Mouse (Mus musculus) cerebellum, adult 11 months (tissue): ENCODE measurements around the gene Il17a.
"Not testable (repeated sequence)": the region's sequence is repeated elsewhere in the genome, so short reads cannot be mapped to it uniquely, and the experiment has no call there.

Experiments used
- DNase-seq: peaks from one replicate; pipeline ENCODE4 v3.0.0; 2022

Gene Il17a

DNA sequence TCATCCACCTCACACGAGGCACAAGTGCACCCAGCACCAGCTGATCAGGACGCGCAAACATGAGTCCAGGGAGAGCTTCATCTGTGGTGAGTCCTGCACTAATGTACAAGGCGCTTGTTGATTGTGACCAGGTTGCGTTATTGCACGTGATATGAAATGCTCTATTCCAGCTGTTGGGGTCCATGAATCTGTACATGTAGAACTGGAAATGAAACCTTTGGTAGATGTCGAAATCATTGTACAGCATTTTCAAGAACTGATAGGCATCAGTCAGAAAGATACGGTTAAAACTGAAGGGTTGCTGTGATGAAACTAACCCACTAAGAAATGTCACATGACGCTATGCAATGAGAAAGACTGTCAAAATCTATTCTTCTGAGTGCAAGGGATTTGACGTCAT, at the start of gene Il17a:
TSS of gene Il17a (plus strand) at position 3 of the 400 bp plus-strand sequence.
- DNase-seq = no peak

DNA sequence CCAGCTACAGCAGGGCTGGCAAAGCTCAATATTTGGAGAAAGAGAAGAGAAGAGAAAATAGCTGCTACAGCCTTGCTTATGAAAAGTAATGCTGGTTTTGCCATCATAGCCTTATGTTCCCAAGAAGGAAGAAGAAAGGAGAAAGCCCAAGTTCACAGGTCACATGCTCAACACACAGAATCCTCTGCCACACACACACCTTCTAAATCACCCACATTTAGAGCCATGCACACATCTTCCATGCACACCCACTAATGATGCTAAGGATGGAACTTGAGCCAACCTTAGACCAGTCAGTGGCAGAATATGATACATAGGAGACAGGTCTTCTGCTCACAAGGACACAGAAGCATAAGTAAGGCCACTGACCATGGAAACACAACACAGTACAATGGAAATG, 47.9 kb upstream of the Il17a start:
- DNase-seq = no peak

DNA sequence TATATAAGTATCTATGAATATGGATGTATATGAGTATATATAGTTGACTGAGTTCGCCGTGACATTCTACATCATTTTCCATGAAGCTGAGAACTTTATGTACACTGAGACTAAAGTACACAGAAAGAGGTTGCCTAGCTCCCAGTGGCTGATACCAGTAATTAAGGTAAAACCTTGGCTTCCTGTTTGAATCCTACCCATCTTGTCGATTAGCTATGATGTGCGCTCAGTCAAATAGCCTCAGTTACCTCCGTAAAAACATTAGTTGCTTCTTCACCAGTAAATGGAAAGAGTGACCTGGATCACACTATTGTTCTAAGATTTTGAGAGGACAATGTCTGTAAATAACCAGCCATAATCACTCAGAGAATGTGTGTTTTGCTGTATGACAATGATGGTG, 47.3 kb upstream of the Il17a start:
- DNase-seq = no peak

DNA sequence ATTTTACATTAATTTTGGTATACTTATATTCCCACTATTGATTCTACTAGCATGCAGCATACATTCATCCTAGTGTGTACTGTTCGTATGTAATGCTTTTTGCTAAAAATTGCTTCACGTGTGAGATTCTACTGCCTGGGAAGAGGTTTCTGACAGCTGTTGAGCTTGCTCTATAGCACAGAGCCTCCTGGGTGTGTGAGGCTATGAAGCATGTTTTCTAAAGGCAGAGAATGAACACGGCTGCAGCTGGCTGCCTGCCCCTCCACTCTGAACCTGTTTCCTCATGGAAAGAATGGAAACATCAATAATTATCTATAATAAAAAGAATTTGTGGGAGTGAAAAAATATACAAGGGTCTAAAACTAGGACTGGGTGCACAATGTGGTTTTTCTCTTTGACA, 46.9 kb upstream of the Il17a start:
- DNase-seq = no peak

DNA sequence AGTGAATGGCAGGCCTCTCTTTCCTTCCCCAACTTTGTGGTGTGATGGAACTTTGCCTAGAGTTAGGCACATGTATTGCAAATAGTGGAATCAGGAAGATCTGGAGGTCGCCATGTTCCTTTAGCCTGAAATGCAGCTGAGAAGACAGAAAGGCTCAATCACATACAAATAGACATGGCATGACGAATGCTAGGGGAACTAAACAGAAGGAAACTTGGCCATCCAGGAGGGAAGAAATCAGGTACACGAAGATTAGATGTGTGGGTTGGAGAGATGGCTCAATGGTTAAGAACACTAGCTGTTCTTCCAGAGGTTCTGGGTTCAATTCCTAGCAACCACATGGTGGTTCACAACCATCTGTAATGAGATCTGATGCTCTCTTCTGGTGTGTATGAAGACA, 46.3 kb upstream of the Il17a start:
- DNase-seq = no peak

DNA sequence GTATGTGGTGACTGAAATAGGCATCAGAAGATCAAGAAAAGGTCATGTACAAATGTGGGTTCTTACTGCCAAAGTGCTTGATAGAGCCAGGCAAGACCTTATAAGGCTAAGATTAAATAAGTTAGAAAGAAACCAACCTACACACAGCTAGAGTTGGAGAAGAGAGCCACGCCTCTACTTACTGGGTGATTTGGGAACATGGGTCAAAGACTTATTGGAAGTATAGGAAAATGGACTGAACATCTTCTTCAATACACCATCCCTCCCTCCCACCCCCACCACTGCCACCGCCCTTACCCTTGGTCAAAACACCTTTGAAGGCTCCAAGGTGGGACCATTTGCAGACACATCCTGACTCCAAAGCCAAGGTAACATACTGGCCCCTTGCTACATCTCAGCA, 45.3 kb upstream of the Il17a start:
- DNase-seq = no peak

DNA sequence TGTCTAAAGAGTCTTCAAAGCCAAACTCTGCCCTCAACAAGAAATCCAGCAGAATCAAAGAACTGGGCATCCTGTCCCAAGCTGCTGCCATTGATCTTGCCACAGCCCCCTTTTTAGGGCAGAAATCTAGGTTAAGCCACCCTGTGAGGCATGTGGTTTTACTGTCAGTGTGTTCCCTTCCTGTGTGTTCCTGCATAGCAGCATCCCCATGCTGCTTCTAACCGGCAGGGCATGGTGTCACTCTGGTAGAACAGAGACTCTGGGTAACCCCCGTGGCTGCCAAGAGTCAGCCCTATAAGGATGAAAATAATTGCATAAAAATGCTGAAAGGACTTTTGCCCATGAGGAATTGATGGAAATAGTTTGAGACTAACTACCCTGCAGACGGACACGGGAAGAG, 44.8 kb upstream of the Il17a start:
- DNase-seq = no peak

DNA sequence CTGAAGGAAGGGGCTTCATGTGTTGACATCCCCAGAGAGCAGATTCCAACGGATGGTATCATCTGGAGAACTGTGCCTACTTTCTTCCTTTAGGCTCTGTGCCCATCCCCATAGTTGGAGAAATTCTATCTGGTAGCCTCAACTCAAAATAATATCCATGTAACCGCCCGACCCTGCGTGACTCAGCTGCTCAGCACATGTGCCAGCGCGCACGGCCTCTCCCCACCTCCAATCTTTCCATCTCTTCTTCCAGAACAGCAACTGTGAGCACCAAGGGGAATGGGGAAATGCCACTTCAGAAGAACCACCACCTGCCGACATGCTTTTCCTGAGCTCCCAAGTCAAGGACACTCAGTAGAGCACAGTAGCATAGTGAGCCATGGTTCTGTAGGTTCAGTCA, 39.4 kb upstream of the Il17a start:
- DNase-seq = no peak

DNA sequence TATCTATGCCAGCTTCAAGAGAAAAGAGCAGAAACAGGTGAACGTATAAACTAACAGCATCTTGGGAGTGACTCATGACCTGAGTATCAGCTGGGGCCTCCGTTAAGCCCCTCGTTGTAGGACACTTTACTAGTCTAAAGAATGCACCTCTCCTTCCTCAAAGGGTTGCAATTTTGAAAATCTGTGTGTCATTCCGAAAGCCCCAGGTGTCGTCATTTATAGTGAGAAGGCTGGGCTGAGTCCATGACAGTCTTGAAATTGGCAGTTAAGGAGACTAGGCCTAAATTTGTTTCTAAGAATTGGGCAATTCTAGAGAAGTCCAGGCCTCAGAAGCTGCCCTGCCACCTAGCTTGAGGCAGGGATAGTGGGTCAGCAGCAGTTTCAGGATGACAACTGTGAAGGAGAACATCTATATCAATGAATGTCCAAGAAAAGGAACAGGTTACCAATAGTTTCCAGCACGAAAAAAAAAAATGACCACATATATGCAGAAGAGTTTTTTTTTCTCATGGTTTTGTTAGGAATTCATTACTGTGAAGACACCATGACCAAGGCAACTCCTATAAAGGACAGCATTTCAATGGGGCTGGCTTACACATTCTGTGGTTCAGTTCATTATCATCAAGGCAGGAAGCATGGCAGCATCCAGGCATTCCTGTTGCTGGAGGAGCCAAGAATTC, 36.9 kb upstream of the Il17a start:
- no peak for DNase-seq

DNA sequence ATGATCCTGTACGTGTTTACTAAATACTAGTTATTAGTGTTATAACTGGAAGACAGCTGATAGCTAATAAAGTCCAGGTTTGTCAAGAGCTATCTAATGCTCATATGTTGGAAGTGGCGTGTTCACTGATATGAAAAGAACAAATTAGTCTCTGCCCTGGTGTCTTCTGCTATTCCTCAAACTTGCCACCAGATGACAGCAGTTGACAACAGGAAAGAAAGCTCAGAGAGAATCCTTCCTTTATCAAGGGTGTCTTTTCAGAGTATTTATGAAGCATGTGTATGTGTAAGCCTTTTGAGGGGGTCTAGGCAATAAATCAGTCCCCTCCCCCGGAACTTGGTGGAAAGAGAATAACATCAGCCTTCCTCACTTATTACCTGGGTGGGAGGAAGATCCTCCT, 30.7 kb upstream of the Il17a start:
- DNase-seq = no peak

DNA sequence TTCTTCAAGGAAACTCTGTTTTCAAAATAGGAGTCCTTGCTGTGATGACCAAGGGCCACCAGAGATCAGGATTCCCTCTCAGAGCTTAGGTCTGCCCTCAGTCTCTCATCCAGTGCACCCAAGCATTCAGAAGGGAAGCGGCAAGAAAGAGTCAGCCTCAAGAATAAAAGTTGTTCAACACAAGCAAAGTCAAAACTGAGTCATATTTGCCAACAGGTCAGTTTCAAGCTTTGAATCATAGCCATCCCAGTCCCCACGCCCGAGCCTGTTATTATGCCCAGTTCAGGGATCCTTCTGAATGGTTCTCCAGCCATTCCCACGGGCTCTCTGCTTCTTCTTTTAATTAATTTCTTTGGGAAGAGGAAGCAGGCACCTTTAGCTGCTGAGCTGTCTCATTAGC, 5.9 kb downstream of the Il17a start:
- DNase-seq = no peak

DNA sequence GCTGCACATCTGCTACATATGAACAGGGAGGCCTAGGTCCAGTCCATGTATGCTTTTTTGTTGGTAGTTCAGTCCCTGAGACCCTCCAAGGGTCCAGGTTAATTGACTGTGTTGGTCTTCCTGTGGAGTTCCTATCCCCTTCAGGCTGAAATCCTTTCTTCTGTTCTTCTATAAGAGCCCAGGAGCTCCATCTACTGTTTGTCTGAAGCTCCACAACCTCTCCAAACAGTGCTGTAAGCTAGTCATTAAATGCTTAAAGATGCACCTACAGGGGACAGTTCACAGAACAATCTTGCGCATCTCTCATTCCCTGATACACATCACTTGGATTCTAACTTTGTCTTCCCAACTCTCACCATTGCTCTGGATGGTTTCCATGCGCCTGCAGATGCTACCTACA, 7.8 kb downstream of the Il17a start:
- no peak for DNase-seq

DNA sequence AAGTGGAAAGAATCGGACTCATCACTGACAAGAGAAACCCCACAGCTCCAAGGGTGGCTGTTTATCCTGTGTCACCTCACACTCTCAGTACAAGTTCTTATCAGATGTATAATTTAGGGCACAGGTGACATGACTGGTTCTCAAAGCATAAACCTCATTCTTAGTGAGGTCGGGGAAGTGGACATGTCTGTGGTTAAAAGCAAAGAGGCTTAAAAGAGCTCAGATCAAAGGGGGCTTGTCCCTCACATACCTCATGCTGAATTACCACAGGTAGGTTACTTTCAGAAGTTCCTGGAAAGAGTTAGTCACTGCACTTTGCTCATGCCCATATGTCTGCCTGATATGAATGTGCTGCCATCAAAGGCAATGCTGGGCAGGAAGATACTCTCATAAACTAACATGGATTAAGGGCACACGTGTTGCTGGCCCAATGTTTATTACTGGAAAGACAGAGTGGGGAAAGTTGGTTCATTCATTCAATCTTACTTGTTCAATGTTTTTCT, 9.8 kb downstream of the Il17a start:
- DNase-seq = no peak

DNA sequence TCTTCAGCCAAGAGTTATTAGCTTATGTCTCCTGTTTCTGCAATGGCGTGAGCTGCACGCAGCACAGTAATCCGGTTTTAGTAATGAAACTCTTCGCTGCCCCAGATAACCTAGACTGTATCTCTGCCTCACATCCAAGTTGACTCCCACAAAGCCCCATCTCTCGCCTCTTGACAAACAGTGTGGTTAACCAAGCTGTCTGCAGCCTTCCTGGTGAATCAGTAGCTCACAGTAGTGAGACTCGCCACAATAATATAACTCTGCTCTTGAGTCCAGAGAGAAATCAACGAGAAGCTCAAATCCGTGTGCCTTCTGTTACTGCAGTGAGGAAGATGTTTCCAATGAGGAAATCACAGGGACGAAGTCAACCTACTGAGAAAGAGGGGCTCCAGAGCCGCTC, 23.7 kb downstream of the Il17a start:
- DNase-seq = no peak

DNA sequence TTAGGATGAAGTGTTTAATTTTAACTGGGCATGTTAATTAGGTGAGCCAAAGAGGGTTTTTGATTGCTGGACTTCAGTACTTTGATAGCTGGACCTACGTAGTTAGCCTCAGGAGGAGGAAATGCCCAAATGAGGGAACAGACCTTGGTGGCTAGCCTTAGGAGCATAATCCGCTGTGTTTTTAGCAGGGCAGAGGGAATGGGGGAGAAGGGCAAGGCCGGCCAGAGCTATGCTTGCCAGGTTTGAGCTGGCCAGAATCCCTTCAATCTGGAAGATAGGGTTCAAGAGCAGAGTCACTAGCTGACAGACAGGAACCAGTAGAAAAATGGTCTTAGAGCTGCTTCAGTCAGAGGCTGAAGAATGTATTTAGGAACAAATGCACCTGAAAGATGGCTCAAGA, 26.9 kb downstream of the Il17a start:
- DNase-seq = no peak

DNA sequence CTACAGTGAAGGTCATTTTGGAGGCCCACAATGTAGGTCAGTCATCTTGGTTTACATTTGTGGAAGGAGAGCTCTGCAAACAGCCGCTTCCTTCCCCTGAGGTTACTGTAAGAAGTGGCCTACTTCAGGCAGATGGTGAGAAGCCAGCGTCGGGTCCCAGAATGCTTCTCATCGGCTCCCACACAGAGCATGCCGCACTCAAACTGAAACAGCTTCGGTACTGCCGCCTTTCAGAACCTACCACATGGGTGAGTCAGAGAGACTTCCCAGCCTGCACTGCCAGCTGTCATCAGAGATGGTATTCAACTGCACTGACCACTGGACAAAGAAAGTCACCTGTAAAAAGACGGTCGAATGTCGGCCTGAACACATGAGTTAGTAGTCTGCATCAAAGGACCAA, 29.1 kb downstream of the Il17a start:
- DNase-seq = no peak

DNA sequence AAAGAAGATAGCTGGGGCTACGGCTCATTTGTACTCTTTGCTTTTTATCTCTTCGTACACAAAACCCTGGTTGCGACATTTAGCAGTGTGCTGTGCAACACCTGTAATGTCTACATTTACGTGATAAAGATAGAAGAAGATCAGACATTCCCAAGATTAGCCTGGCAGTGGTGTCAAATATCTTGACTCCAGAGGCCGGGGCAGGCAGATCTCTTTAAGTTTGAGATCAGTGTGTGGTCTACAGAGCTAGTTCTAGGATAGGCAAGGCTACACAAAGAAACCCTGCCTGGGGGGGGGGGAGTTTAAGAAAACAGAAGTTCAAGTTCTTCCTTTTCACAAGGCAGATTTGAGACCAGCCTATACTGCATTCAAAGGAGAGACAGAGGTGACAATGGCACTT, 29.6 kb downstream of the Il17a start:
- no peak for DNase-seq

DNA sequence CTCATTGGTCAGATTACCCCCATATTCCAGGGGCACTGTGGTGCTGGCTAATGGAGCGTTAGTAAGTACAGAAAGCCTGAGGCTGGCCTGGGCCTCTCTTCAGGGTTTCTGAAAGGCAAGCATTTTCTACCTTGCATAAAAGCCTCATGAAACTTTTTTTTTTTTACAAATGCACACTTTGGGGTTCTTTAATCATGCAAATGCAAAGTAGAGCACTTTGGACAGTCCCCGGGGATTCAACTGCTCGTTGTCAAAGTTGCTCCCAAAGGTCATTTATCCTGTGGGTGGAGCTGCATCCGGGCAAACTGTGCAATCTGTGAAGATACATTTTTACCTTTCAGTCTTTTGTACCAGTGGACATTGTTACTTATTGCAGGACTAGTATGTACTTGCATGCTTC, 30.7 kb downstream of the Il17a start:
- no peak for DNase-seq

DNA sequence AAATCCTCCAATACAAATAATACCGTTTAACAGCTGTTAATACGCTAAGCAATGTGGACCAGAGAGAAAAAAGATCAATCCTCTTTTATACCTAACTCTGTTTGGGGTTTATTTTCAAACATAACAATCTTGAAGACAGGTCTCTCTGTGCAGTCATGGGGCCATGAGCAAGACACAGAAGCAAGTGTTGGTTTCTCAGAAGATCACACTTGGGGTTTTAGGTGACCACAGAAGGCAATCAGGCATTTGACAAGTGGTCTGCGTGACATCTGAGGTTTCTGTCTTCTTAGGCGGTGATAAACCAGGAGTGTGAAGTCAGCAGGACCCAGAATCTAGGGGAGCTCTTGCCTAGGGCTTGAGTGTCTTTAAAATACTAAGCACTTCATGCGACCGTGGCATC, 35.8 kb downstream of the Il17a start:
- DNase-seq = no peak

DNA sequence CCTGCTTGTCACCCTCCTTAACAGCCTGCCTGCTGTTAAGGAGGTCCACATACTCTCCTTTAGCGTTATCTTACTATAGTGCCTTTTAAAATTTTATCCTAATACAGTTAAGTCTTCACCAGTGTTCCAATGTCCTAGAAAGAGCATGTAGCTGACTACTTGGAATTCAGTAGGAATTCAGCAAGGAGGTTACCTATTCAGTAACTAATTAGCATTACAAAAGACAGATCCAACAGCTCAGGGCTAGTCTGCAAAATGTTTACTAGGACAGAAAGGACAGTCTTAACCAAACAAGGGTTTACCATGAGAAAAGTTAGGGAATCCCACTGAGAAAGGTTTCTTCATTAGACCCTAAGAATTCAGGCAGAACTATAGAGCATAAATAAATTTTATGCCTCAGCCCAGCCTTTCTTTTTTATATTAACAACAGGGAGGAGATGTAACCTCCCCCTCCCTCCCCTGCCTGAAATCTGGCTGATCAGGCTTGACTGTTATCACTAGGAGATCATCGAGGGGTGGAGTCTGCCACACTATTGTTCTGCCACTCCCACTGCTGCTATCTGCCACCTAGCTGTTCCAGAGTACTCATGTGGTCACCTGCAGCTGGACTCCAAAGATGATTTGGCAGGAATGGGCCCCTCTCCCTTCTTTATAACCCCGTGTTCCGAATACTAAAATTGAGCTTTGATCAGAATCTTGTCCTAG, 43.5 kb downstream of the Il17a start:
- DNase-seq = not testable (repeated sequence)

DNA sequence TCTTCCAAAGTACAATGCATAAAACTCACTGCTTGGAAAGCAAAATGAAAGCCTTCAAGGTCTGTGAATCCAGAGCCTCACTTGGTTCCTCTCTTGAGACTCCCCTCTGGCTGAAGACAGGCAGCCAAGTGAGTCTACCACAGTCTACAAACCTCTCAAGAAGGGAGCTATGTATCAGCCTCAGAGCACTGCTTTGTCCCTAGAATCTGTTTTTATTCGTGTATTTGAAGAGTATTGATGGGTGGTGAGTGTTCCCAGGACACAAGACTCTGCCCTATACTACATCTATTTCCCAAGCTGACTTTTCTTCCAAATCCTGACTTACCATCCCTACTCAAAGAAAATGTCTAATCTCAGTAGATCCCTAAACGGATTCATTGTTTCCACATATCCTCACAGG, 47.7 kb downstream of the Il17a start:
- no peak for DNase-seq
